Mouse (Mus musculus): Measurements from ENCODE around the gene Rnh1. TPM values are rescaled to one million over a fixed set of nuclear protein-coding genes. Genes with fewer than 3 reads are reported as not detected.

Gene Rnh1
- polyA plus RNA-seq, 1 experiment from 2014 or later = 56.1 TPM

GRCm38 (mm10) chr7:141148639-141149038, 24.0 kb downstream of the Rnh1 start:
- peaks cover 47% of the 10 kb centered on the region for H3K36me3 ChIP-seq (replicated peaks; ENCODE audit: control insufficient read depth, insufficient read depth)
- no peaks in the 10 kb centered on the region for H3K4me1 ChIP-seq (replicated peaks; ENCODE audit: control insufficient read depth, insufficient read depth, low read length)
- no peak overlapping the region for H3K4me3 ChIP-seq (replicated peaks; ENCODE audit: low read length)
- no peaks in the 10 kb centered on the region for H3K9me3 ChIP-seq (ENCODE audit: control insufficient read depth, low read length)
- H3K27me3 ChIP-seq (ENCODE audit: control insufficient read depth, insufficient read depth, low read length) = no peaks in the 10 kb centered on the region
- 81% methylated on average over 4 of the region's 4 CpGs for WGBS
- H3K9ac ChIP-seq = no peak overlapping the region
- H3K27ac ChIP-seq = no peak overlapping the region
- ATAC-seq (ENCODE audit: low FRiP score) = no peak
- no peak for DNase-seq (ENCODE audit: low spot score)
- no peak overlapping the region for H3K4me2 ChIP-seq (replicated peaks)

GRCm38 (mm10) chr7:141147044-141147443, 25.6 kb downstream of the Rnh1 start:
- no peak overlapping the region for H3K9ac ChIP-seq
- no peak overlapping the region for H3K4me2 ChIP-seq (replicated peaks)
- no peak for DNase-seq (ENCODE audit: low spot score)
- WGBS = 82% methylated on average over 6 of the region's 6 CpGs
- H3K4me3 ChIP-seq (replicated peaks; ENCODE audit: low read length) = no peak overlapping the region
- H3K4me1 ChIP-seq (replicated peaks; ENCODE audit: control insufficient read depth, insufficient read depth, low read length) = no peaks in the 10 kb centered on the region
- no peak for ATAC-seq (ENCODE audit: low FRiP score)
- no peaks in the 10 kb centered on the region for H3K27me3 ChIP-seq (ENCODE audit: control insufficient read depth, insufficient read depth, low read length)
- no peak overlapping the region for H3K27ac ChIP-seq
- peaks cover 45% of the 10 kb centered on the region for H3K36me3 ChIP-seq (replicated peaks; ENCODE audit: control insufficient read depth, insufficient read depth)
- no peaks in the 10 kb centered on the region for H3K9me3 ChIP-seq (ENCODE audit: control insufficient read depth, low read length)

GRCm38 (mm10) chr7:141146043-141146595, 26.5 kb downstream of the Rnh1 start:
- ATAC-seq (ENCODE audit: low FRiP score) (no peak), DNase-seq (ENCODE audit: low spot score) (no peak)
- no peaks in the 10 kb centered on the region for H3K4me1 ChIP-seq (replicated peaks; ENCODE audit: control insufficient read depth, insufficient read depth, low read length)
- no peaks in the 10 kb centered on the region for H3K27me3 ChIP-seq (ENCODE audit: control insufficient read depth, insufficient read depth, low read length)
- no peak overlapping the region for H3K4me2 ChIP-seq (replicated peaks)
- H3K4me3 ChIP-seq (replicated peaks; ENCODE audit: low read length) = no peak overlapping the region
- H3K27ac ChIP-seq = no peak overlapping the region
- WGBS = 93% methylated on average over 12 of the region's 12 CpGs
- no peak overlapping the region for H3K9ac ChIP-seq
- H3K9me3 ChIP-seq (ENCODE audit: control insufficient read depth, low read length) = no peaks in the 10 kb centered on the region
- H3K36me3 ChIP-seq (replicated peaks; ENCODE audit: control insufficient read depth, insufficient read depth) = peaks cover 36% of the 10 kb centered on the region

DNA sequence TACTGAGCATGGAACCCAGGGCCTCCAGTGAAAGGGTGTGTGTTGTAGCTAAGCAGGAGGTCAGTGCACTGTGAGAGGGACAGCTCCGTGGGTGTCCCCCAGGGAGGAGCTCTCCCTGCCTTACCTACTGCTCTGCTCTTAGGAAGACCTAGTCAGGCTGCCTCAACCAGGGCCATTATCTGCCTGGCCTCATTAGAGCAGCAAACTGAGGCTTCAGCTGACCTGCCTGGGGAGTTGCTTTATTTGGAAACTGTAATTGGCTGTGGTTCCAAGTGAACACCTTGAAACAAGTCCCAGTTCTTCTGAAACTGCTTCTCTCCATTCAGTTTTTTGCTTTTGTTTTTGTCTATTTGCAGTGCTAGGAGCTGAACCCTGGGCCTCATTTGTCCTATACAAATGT, 27.3 kb downstream of the Rnh1 start:
- no peak for ATAC-seq (ENCODE audit: low FRiP score)
- H3K9ac ChIP-seq = no peak overlapping the region
- H3K27ac ChIP-seq = no peak overlapping the region
- H3K27me3 ChIP-seq (ENCODE audit: control insufficient read depth, insufficient read depth, low read length) = no peaks in the 10 kb centered on the region
- H3K4me3 ChIP-seq (replicated peaks; ENCODE audit: low read length) = no peak overlapping the region
- no peaks in the 10 kb centered on the region for H3K9me3 ChIP-seq (ENCODE audit: control insufficient read depth, low read length)
- H3K36me3 ChIP-seq (replicated peaks; ENCODE audit: control insufficient read depth, insufficient read depth) = peaks cover 34% of the 10 kb centered on the region
- H3K4me1 ChIP-seq (replicated peaks; ENCODE audit: control insufficient read depth, insufficient read depth, low read length) = no peaks in the 10 kb centered on the region
- no peak overlapping the region for H3K4me2 ChIP-seq (replicated peaks)
- DNase-seq (ENCODE audit: low spot score) = no peak
- WGBS = 76% methylated on average over 1 of the region's 1 CpGs

GRCm38 (mm10) chr7:141144650-141145049, 28.0 kb downstream of the Rnh1 start:
- 89% methylated on average over 3 of the region's 3 CpGs for WGBS
- peaks cover 36% of the 10 kb centered on the region for H3K36me3 ChIP-seq (replicated peaks; ENCODE audit: control insufficient read depth, insufficient read depth)
- no peak for DNase-seq (ENCODE audit: low spot score)

DNA sequence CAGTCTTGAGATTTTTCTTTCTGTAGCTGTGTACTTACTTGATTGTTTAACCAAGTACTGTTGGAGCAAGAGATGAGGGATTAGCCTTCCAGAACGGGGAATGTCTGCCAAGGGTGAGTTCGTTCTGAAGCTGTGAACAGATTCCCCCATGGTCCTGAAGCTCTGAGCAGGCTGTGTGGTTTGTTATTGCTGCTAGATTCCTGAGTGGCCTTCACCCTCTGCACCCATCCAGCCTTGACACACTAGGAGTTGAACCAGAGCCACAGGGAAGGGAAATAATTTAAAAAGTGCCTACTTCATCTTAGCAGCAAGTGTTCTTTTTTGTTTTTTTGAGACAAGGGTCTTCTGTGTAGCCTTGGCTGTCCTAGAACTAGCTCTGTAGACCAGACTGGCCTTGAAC, 28.8 kb downstream of the Rnh1 start:
- Histone ChIP-seq H3K27me3 (ENCODE audit: control insufficient read depth, insufficient read depth, low read length) (no peaks in the 10 kb centered on the region), H3K4me3 (replicated peaks; ENCODE audit: low read length) (no peak overlapping the region), H3K9ac (no peak overlapping the region), H3K9me3 (ENCODE audit: control insufficient read depth, low read length) (no peaks in the 10 kb centered on the region), H3K36me3 (replicated peaks; ENCODE audit: control insufficient read depth, insufficient read depth) (peaks cover 39% of the 10 kb centered on the region), H3K4me1 (replicated peaks; ENCODE audit: control insufficient read depth, insufficient read depth, low read length) (no peaks in the 10 kb centered on the region), H3K27ac (no peak overlapping the region), H3K4me2 (replicated peaks) (no peak overlapping the region)
- no peak for ATAC-seq (ENCODE audit: low FRiP score)
- 90% methylated on average over 2 of the region's 2 CpGs for WGBS
- DNase-seq (ENCODE audit: low spot score) = no peak

More at GRCm38 (mm10) chr7:141144650-141145049, 28.0 kb downstream of the Rnh1 start:
- Histone ChIP-seq H3K4me1 (replicated peaks; ENCODE audit: control insufficient read depth, insufficient read depth, low read length) (no peaks in the 10 kb centered on the region), H3K4me2 (replicated peaks) (no peak overlapping the region), H3K4me3 (replicated peaks; ENCODE audit: low read length) (no peak overlapping the region), H3K27ac (no peak overlapping the region), H3K27me3 (ENCODE audit: control insufficient read depth, insufficient read depth, low read length) (no peaks in the 10 kb centered on the region), H3K9me3 (ENCODE audit: control insufficient read depth, low read length) (no peaks in the 10 kb centered on the region), H3K9ac (no peak overlapping the region)
- no peak for ATAC-seq (ENCODE audit: low FRiP score)

GRCm38 (mm10) chr7:141143112-141143511, 29.5 kb downstream of the Rnh1 start:
- no peak overlapping the region for H3K27ac ChIP-seq
- H3K9me3 ChIP-seq (ENCODE audit: control insufficient read depth, low read length) = no peaks in the 10 kb centered on the region
- no peak overlapping the region for H3K4me2 ChIP-seq (replicated peaks)
- H3K4me3 ChIP-seq (replicated peaks; ENCODE audit: low read length) = no peak overlapping the region
- no peak overlapping the region for H3K9ac ChIP-seq
- DNase-seq (ENCODE audit: low spot score) = no peak
- no peaks in the 10 kb centered on the region for H3K4me1 ChIP-seq (replicated peaks; ENCODE audit: control insufficient read depth, insufficient read depth, low read length)
- WGBS = 62% methylated on average over 5 of the region's 5 CpGs
- H3K27me3 ChIP-seq (ENCODE audit: control insufficient read depth, insufficient read depth, low read length) = no peaks in the 10 kb centered on the region
- no peak for ATAC-seq (ENCODE audit: low FRiP score)
- peaks cover 45% of the 10 kb centered on the region for H3K36me3 ChIP-seq (replicated peaks; ENCODE audit: control insufficient read depth, insufficient read depth)

- Histone ChIP-seq H3K4me3 (replicated peaks; ENCODE audit: low read length) (no peak overlapping the region), H3K9ac (no peak overlapping the region), H3K4me1 (replicated peaks; ENCODE audit: control insufficient read depth, insufficient read depth, low read length) (no peaks in the 10 kb centered on the region), H3K36me3 (replicated peaks; ENCODE audit: control insufficient read depth, insufficient read depth) (peaks cover 52% of the 10 kb centered on the region), H3K27me3 (ENCODE audit: control insufficient read depth, insufficient read depth, low read length) (no peaks in the 10 kb centered on the region), H3K4me2 (replicated peaks) (no peak overlapping the region), H3K27ac (no peak overlapping the region), H3K9me3 (ENCODE audit: control insufficient read depth, low read length) (no peaks in the 10 kb centered on the region)
- 98% methylated on average over 4 of the region's 4 CpGs for WGBS
- DNase-seq (ENCODE audit: low spot score) (no peak), ATAC-seq (ENCODE audit: low FRiP score) (no peak)
Observed at GRCm38 (mm10) chr7:141141326-141141725, 31.3 kb downstream of the Rnh1 start.

- ATAC-seq (ENCODE audit: low FRiP score) (no peak), DNase-seq (ENCODE audit: low spot score) (no peak)
- 59% methylated on average over 12 of the region's 12 CpGs for WGBS
- H3K36me3 ChIP-seq (replicated peaks; ENCODE audit: control insufficient read depth, insufficient read depth) = peaks cover 22% of the 10 kb centered on the region
- H3K27ac ChIP-seq = no peak overlapping the region
- H3K27me3 ChIP-seq (ENCODE audit: control insufficient read depth, insufficient read depth, low read length) = no peaks in the 10 kb centered on the region
- peak overlapping the region; percentile 76 for H3K9ac ChIP-seq
- H3K4me3 ChIP-seq (replicated peaks; ENCODE audit: low read length) = peak overlapping the region; percentile 66
- H3K4me2 ChIP-seq (replicated peaks) = peak overlapping the region; percentile 81
- H3K9me3 ChIP-seq (ENCODE audit: control insufficient read depth, low read length) = no peaks in the 10 kb centered on the region
- peaks cover 15% of the 10 kb centered on the region for H3K4me1 ChIP-seq (replicated peaks; ENCODE audit: control insufficient read depth, insufficient read depth, low read length)
Observed at GRCm38 (mm10) chr7:141131904-141132755, 40.5 kb downstream of the Rnh1 start.

All from hindbrain, embryonic 14.5 days (tissue).